Mouse (Mus musculus): ENCODE measurements around the gene Kif7. TPM values are rescaled to one million over a fixed set of nuclear protein-coding genes. Genes with fewer than 3 reads are reported as not detected.

Gene Kif7
- under 1 TPM in 1 of 2 experiments, not detected in 1; 0.23 TPM for total RNA-seq (2023)

DNA sequence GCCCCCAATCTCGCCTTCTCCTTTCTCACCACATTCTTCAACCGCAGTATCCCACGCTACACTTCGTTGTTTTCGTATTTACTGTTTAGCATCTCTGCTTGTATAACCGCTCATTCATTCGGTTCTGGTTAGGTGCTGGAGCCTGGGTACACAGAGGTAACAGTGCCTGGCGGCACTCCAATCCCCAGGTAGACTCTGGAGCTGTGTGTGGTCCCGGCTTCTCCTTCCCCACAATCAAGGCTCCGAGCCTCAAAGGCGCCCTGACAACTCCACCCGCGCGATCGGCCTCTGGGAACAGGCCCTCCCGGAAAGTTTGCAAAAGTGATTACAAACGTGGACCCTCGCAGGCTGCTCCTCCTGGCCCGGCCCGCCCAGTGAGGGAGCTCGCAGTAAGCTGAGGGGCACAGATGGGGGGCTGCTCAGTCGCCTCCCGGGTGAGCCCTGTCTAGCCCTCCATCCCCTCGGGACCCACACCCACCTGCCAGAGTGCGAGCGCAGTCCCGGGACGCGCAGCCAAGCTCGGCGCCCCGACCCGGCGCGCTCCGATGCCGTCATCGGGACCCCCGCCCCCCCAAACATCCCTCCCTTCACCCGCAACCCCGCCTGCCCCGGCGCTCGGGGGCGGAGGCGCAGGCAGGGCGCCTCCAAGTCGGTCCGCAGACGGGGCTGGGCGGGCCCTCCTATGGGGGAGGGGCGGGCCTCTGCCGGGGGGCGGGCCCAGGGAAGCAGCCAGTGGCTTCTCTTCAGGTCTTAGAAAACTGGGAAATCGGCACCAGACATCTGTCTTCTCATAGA lies at the start of gene Kif7:
Gene Kif7, minus strand, starts transcription at position 534 of the 795 bp plus-strand sequence.

DNA sequence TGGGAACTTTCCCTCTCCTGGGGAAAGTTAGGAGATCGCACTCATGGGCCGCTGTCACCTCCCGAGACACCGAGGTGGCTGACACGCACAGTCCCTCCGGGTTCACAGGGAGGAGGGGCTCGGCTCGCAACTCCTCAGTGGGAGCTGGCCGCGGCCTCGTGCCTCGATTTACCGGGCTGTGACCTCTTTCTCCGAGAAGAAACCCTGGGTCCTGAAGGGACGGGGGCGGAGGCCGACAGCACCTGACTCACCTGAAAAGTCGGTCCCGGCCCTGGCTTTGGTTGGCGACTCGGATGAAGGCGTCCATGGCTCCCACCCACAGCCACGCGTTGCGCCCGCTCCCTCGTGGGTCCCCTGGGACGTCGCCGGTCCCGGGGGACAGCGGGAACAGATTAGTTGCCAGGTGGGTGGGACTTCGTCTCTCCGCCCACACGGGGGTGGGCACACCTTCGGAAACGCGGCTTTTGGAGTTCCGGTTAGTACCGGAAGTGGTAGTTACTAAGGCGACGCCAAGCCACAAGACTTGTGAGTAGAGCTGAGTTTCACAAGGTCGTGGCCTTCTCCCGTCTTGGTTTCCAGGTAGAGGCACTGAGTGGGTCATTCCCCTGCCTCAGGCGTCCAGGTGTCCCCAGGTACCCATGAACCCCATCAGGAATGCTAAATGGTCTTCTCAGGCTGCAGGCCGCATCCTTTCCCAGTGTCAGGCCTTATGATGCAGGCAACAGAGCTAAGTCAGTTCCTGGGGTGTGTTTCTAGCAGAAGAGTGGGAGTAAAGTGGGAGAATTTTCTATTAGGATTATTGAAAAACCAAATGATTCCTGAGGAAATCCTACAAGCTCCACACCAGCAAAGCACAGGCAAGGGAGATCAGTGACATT lies 27.4 kb upstream of the Kif7 start, which contains the start of the genes Pex11a and Wdr93:
Gene Pex11a, minus strand, starts transcription at position 473 of the 878 bp plus-strand sequence.
Gene Wdr93, plus strand, starts transcription at position 505 of the 878 bp plus-strand sequence.

GRCm38 (mm10) chr7:79732622-79733021 lies 17.1 kb upstream of the Kif7 start, which contains the start of gene Plin1:
Plin1 (minus strand) TSS chr7:79732903.

DNA sequence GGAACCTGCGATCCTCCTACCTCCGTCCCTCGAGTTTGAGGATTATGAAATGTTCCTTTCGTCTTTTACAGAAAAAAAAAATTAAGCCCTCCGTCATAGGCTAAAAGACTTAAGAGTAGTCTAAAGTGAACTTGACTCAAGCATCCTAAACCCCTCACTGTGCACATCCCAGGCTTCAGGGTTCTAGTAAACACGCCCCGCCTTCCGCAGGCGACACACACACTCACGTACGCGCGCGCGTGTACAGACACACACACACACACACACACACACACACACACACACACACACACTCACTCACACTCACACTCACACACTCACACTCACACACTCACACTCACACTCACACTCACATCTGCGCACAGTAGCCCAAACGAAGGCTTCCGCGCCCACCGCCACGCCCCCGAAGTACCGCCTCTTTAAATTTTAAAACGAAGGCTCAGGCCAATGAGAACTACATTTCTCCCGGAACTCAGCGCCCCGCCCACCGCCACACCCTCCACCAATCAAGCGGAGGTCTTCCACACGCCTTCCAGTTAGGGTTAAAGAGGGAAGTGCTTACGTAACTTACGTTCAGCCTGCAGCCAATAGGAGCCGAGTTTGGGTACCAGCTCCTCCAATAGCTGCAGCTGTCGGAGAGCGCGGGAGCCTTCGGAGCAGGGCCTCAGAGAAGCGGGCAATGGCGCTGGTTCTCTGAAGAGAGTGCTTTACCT lies 55.8 kb downstream of the Kif7 start, which contains the start of gene Ticrr:
Gene Ticrr, plus strand, starts transcription at position 619 of the 713 bp plus-strand sequence.

Other genes with a start within 250 kb of the Kif7 start
- gene Polg, start 249.4 kb downstream of the Kif7 start, total RNA-seq (2023): 100 to 1,000 TPM; 178 to 191 TPM
- not detected for gene Rhcg, start 98.1 kb downstream of the Kif7 start, total RNA-seq (2023)
- gene Ticrr, start 55.5 kb downstream of the Kif7 start, total RNA-seq (2023): 1 to 10 TPM; 2.7 to 4.1 TPM
- gene Plin1, start 17.2 kb upstream of the Kif7 start, total RNA-seq (2023): not detected
- under 1 TPM; 0.38 to 0.42 TPM for gene Pex11a, start 27.4 kb upstream of the Kif7 start, total RNA-seq (2023)
- not detected for gene Wdr93, start 27.4 kb upstream of the Kif7 start, total RNA-seq (2023)
- gene Mesp1, start 78.1 kb upstream of the Kif7 start, total RNA-seq (2023): not detected
- under 1 TPM in 1 of 2 experiments, not detected in 1; 0.26 TPM for gene Mesp2, start 95.0 kb upstream of the Kif7 start, total RNA-seq (2023)
- gene Anpep, start 145.3 kb upstream of the Kif7 start, total RNA-seq (2023): under 1 TPM in 1 of 2 experiments, not detected in 1; 0.52 TPM
- 10 to 100 TPM; 17.2 to 18.5 TPM for gene Ap3s2, start 204.9 kb upstream of the Kif7 start, total RNA-seq (2023)
- not detected for gene Arpin, start 219.6 kb upstream of the Kif7 start, total RNA-seq (2023)

Measured in B cell, adult 67 days (primary cell).